Mouse (Mus musculus): ENCODE measurements around the gene S1pr5.
"Not testable (repeated sequence)": the region's sequence is repeated elsewhere in the genome, so short reads cannot be mapped to it uniquely, and the experiment has no call there.

S1pr5 gene

DNA sequence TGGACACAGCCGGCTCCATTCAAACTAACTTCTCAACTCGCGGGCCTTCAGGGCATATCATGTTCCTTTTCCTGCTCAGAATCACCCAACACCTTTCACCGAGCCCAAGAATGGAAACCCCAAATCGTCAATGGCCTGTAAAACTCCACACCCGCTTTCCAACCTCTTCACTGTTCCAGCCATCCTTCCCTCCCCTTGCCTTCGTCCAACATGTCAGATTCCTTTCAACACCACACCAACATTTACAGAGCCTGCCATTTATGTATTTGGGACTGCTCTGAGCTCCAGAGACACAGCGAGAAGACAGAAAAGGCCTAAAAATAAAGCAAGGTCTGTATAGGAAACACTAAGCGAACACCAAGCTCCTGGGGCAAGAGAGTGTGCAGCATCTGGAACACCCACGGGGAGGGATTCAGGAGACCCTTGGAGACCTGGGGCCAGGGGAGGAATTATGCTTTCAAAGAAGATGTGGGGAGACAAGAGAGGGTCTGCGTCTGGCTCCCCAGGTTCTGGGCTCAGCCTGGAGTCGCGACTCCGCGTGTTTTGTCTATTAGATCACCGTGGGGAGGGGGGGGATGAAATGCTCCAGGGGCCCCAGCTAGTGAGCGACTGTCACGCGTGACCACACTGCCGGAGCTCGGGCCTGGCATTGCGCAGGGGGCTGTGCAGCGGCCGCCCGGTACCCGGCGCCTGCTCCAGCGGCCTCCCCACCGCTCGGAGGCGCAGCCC lies 10.1 kb downstream of the S1pr5 start:
- peak; percentile 39 for DNase-seq (ENCODE audit: low read depth, low spot score)

DNA sequence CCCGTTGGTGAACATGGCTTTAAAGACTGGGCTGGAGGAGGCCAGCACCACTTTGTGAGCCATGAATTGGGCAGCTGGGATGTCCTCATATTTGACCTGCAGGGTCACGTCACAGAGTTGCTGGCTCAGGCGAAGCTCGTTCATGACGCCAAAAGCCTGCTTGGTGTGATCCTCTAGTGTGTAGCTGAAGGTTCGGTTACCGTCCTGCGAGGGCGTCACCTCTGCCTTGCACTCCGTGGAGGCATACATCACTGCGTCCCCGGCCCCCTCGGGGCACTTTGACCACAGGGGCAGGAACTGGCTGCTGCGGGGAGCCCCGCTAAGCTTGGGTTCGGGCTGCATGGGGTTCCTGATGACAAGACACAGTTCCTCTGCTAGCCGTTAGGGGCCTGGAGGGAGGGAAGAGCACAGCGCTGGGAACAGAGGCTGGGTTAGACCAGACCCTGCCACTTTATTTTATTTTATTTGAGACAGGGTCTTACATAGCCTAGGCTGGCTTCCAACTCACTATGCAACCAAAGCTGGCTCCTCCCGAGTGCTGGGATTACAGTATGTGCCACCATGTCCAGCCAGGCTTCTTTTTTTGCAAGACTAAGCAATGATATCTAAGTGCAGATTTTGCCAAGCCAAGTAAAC lies 10.8 kb downstream of the S1pr5 start:
- DNase-seq (ENCODE audit: low read depth, low spot score) = peak; percentile 73

DNA sequence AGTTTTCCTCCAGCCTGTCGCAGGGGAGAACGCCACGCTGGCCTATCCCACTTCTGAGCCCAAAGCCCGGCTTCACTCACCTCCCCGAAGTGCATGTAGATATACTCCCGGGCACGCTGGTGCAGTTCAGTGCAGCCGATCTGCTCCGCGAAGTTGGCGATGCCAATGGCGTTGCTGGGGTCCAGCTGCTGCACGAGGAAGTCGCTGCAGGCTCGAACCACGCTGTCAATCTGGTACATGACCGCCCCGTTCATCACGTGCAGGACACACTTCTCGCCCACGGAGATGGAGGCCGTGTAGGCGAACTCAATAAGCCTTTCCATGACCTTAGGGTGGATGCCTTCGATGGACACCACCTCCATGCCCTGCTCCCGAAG lies 11.3 kb downstream of the S1pr5 start:
- DNase-seq (ENCODE audit: low read depth, low spot score) = no peak

DNA sequence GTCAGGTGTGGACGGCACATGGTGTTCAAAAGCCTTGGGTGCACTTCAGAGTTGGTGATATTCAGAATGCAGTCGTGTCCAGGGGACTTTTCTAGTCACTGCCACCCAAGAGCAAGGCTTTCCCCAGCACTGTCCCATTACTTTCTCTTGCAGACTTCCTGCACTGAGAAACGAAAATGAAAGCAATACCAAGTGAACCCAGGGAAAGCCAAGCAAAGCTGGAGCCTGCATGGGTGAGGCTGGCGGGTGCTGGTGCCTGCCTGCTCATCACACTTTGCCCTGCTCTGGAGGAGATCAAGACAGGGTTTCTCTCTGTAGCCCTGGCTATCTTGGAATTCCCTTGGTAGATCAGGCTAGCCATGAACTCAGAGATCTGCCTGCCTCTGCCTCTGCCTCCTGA lies 12.9 kb downstream of the S1pr5 start:
- no peak for DNase-seq (ENCODE audit: low read depth, low spot score)

DNA sequence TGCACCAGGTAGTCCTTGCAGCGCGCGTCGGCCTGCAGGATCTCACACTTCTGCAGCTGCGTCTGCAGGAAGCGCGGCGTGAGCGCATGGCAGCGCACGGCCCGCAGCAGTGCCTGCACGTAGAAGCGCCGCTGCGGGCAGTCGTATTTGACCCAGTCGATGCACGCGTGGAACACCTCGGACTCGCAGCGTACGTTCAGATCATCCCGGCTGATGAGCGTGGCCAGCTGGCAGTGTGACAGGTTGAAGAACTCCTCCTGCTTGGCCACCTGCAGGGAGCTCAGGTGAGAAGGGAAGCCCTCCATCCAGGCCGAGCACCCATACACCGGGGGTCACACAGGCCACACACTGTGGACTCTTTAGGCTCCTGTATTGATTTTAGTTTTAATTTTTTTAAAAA lies 14.4 kb downstream of the S1pr5 start:
- no peak for DNase-seq (ENCODE audit: low read depth, low spot score)

DNA sequence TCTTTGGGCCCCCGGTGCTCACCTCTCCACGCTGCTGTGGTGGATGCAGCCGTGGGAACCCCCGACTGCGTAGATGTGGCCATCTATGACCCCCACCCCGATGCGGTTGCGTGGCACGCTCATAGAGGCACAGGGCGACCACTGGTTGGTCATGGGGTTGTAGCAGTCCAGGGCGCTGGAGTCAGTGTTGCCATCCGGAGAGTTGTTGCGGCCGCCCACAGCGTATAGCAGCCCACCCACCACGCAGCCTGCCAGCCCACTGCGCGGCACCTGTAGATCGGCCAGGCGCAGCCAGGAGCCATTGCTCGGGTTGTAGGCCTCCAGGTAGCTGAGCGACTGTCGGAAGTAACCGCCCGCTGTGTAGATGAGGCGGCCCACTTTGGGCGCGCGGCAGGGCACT lies 14.9 kb downstream of the S1pr5 start:
- no peak for DNase-seq (ENCODE audit: low read depth, low spot score)

DNA sequence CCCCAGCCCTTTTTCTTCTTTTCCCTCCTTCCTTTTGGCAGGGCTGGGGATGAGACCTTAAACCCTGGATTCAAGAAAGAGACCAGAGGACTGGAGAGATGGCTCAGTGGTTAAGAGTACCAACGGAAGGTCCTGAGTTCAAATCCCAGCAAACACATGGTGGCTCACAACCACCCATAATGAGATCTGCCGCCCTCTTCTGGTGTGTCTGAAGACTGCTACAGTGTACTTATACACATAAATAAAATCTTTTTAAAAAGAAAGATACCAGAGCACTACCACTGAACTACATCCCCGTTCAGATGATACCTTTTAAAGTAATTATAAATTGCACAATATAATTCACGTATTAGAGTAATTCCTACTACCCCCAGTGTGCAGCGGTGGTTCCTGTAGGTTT lies 15.4 kb downstream of the S1pr5 start:
- no peak for DNase-seq (ENCODE audit: low read depth, low spot score)

DNA sequence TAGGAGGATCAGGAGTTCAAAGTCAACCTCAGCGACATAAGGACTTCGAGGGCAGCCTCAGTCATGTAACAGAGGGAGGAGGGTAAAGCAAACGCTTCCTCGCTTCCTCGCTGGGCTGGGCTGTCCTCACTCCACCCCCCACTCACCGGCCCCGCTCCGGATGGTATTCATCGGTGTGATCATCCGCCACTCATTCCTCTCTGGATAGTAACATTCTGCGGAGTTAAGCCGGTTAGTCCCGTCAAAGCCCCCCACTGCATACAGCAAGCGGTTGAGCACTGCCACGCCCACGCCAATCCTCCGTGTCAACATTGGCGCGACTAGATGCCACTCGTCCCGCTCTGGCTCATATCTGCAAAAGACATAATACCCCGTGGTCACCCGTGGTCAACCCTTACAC lies 16.7 kb downstream of the S1pr5 start:
- no peak for DNase-seq (ENCODE audit: low read depth, low spot score)

DNA sequence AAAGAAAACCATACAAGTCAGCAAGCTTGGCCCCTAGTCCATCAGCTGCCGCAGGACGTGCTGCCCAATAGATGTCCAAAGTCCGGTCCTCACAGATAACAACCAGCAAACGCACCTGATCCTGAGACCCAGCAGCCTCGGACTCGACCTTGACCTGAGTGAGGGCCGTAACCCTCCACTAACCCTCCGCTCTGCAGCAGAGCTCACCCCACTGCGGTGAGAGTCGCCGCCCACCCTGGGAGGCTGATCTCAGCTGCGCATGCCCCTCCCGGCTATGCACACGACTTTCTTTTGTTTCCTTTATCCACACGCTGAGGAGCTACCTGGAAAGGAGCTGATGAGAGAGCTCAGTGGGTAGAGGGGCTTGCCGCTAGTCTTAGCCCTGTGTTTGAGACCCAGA lies 20.9 kb downstream of the S1pr5 start:
- peak; percentile 84 for DNase-seq (ENCODE audit: low read depth, low spot score)

DNA sequence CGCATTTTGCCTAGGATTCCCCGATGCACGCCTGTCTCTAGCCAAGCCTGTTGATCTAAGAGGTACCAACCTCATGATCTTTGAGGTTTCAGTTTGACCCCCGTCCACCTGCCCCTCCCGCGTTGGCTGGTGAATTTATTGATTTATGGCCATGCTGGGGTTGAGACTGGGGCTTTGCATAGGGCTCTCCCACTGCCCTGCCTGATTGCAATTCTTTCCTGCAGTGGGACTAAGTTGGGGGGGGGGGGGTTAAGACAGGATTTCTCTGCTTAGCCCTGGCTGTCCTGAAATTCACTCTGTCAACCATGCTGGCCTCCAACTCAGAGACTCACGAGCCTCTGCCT lies 22.9 kb downstream of the S1pr5 start:
- DNase-seq (ENCODE audit: low read depth, low spot score) = no peak

DNA sequence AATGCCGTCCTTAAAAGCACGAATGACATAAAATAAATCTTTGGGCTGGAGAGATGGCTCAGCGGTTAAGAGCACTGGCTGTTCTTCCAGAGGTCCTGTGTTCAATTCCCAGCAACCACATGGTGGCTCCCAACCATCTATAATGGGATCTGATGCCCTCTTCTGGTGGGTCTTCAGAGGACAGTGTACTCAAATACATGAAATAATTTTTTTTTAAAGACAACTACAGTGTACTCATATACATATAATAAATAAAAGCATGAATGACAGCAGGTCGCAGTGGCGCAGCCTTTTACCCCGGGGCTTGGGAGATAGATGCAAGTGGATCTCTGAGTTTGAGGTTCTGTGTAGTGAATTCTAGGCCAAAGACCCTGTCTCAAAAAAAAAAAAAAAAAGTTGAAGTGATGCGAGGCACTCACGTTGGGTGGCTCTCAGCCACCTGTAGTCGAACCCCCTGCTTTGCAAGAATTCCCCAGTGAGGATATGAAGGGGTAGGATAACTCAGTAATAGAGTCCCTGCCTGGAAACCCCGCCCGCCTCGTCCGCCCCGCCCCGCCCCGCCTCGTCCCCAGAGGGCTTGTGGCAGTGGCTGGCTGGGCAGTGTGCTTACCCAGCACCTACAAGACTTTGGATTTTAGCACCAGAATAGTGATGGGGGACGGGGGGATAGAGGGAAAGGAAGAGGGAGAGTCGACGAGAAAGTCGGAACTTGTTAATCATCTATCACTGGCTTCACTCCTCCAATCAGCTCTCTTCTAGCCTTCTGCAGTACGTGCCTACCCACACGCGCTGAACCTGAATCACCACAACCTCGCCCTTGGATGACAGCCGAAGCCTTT lies 23.4 kb downstream of the S1pr5 start:
- DNase-seq (ENCODE audit: low read depth, low spot score) = peak; percentile 59

DNA sequence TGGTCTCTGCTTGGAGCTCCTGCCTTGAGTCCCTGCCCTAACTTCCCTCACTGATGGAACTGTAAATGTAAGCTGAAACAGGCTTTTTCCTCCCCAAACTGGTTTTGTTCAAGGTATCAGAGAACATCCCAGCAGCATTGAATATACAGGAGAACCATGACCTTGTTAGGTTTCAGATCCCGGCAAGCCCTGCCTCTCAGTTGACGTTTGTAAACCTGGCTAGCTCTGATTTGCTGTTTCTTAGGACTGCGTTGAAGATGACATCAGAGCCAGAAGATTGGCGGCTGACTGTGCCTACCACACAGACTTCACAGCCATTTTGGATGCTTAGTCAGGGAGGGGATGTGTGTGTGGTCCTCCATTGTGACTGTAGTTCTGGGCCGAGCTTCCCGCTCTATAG lies 24.3 kb downstream of the S1pr5 start:
- peak; percentile 96 for DNase-seq (ENCODE audit: low read depth, low spot score)

DNA sequence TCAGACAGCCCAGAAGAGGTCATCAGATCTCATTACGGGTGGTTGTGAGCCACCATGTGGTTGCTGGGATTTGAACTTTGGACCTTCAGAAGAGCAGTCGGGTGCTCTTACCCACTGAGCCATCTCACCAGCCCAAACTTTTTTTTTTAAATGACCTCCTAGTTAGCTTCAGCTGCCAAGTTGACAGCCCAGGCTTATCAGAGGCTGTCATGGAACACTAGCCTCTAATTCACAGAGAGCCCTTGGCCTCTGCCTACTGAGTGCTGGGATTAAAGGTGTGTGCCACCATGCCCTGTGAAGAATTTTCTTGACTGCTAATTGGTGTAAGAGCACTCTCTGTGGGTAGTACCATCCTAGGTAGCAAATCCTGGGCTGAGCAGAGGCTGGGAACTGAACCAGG lies 24.8 kb downstream of the S1pr5 start:
- not testable (repeated sequence) for DNase-seq (ENCODE audit: low read depth, low spot score)

DNA sequence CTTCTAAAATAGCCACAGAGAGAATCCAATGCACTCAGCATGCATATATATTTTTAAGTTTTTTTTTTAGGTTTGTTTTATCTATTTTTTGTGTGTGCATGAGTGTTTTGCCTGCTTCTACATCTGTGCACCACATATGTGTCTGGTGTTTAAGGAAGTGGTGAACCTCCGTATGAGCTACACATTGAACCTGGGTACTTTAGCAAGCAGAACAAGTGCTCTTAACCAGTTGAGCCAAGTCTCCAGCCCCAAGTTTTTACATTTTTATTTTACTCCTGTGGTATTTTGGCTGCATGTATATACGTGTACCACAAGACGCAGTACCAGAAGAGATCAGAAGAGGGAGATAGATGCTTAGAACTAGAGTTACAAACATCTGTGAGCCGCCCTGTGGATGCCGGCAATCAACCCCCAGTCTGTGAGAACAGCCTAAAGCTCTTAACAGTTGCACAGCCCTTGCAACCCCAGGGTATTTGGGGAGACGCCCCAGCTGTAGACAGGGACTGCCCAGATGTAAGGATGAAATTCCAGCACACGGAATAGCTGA lies 26.8 kb downstream of the S1pr5 start:
- DNase-seq (ENCODE audit: low read depth, low spot score) = peak; percentile 91

DNA sequence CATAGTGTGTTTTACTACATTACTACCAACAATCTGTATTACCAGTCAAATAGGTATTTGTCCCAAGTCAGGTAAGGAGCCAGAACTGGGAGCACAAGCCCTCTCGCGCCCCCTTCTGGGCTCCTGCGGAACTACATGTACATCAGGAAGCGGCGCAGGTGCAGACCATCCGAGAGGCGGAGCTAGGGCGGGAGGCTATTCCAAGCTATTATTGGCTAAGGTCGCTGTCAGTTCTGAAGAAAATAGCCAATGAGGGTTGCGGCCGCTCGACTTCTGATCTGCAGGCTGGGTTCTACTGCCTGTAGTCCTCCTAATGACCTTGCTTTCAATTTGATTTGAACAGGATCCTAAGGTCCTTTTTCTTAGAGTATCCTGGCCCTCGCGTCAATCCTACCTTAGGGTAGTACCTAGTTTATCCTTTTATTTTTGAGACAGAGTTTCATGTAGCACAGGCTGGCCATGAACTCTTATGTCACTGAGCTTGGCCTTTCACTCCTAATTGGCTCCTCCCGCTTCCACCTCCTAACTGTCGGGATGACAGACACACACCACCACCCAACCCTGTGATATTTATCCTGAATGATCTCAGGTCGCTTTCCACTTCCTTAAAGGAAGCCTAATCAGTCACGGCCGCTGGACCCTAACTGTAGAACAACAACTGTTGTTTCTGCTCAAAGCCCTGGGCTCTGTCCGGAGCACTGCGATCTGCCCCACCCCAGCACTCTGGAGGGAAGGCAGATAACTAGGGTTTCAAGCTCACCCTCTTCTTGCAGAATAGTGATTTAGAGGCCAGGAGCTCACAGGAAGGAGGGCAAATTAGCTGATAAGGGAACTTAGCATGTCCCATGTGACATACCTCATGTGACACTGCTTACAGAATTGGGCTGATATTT lies 27.5 kb downstream of the S1pr5 start:
- peak; percentile 97 for DNase-seq (ENCODE audit: low read depth, low spot score)

DNA sequence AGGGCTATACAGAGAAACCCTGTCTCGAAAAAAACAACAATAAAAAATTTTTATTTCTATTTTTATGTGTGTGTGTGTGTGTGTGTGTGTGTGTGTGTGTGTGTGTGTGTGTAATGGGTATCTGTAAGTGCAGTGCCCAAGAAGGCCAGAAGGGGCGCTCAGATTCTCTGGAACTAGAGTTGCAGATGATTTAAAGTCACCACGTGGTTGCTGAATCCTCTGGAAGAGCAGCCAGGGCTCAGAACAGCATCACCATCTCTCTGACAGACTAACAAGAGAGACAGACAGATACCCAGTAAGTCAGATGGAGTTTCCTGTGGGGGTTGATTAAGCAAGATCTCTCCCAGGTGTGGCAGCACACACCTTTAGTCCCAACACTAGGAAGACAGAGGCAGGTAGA lies 28.4 kb downstream of the S1pr5 start:
- peak; percentile 88 for DNase-seq (ENCODE audit: low read depth, low spot score)

DNA sequence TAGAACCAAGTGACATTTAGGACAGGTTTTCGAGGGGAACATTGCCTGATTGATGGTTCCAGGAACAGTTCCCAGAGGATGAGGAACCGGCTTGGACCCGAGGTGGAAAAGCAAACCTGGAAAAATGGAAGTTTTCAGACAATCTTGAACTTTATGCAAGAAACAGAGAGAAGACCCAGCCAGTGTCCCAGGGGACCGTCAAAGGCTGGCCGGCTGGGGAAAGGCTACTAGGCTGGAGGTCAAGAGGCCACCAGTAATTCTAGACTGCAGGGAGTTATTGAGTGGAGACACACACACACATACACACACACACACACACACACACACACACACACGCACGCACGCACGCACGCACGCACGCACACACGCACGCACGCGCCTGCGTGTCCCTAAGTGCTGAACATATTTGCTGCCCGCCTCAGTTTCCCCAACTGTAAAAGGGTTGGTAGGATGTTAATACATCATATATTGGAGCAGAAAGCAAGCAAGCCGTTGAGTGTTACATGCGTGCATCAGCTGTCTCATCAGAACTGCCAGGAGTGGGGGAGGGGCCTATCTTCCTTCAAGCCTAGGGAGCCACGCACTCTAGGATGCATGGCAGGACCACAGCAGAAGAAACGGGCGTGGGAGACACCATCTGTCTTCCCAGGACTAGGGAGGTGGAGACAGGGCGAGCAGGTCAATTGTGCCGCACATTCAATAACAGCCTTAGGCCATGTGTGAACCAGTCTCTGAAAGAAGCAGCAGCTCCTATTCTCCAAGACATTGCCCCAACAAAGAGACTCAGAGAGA lies 32.0 kb downstream of the S1pr5 start:
- DNase-seq (ENCODE audit: low read depth, low spot score) = peak; percentile 60

DNA sequence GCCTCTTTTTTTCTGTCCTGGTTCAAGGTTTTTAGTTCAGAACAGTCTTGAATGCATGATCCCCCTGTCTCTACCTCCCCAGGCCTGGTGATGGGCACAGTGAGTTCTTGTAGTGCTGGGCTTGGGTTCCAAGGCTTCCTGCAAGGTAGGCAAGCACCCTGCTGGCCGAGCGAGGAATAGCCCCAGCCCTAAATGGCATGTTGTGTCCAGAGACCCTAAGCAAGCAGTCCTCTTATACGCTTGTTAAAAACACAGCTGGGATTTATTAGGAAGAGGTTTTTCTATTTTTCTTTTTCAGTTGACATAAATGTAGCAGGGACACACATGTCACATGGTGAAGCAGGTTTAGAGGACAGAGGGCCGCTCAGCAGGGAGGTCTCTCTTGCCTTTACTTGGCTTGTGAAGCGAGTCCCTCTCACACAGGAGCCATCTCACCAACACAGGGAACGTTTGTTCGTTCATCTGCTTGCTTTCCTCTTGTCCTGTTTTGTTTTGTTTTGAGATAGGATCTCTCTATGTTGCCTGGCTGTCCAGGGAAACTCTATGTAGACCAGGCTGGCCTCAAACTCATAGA lies 34.5 kb downstream of the S1pr5 start:
- DNase-seq (ENCODE audit: low read depth, low spot score) = peak; percentile 82

DNA sequence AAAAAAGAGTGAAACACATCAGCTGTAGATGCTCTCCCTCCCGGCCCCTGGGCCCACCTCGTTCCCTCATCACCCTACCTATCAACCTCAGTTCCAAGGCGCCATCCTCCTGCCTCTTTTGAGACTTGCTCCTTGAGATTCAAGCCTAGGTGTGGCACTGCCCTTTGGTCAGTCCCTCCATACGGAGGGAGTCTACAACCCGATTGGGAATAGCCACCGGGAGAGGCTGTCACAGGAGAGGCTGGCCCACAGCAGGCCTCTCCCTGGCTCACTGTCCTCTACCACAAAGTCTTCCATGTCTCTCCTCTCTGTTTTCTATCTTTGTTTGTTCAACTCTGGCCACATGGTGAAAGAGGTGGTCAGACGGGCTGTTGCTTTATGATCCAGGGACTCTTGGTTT lies 36.6 kb downstream of the S1pr5 start:
- DNase-seq (ENCODE audit: low read depth, low spot score) = no peak

DNA sequence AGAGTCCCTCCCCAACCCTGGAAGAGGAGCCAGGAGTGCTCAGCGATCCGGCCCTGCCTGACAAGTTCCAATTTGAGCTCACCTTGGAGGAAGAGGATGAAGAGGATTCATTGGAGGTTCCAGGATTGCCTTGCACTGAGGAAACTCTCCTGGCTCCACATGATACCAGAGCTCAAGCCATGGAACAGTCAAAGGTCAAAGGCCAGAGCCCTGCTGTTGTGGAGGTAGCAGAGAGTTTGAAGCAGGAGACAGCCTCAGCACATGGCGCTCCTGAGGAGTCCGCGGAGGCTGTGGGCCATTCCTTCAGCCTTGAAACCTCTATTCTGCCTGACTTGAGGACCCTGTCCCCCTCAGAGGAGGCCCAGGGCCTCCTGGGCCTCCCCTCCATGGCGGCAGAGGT lies 37.4 kb downstream of the S1pr5 start:
- DNase-seq (ENCODE audit: low read depth, low spot score) = no peak

All from ZHBTc4 (cell line).